Mouse (Mus musculus) CH12.LX (cell line): ENCODE measurements at regions not wholly inside any gene's neighbourhood (a gene's known extent, or its start where the extent isn't known, plus 50 kb on each side); places are given as distances from the start of the nearest gene placed in this dataset.

Source experiments
- DNase-seq: peaks from one replicate; pipeline ENCODE4 v3.0.0-alpha.2; 2013; ENCODE audit errors: extremely low read depth
- H3K27ac ChIP-seq: 2 replicates; pipeline ENCODE4 v1.5.1; 2012; ENCODE audit warnings: low read depth, mild to moderate bottlenecking, control low read depth, moderate library complexity; ENCODE audit not compliant: insufficient read depth
- H3K27me3 ChIP-seq: replicated peaks from 2 replicates; pipeline ENCODE3; 2012; ENCODE audit warnings: inconsistent platforms
- H3K36me3 ChIP-seq, 2 experiments: replicated peaks in 1 of 2; 2 replicates each; pipeline versions ENCODE3 to v1.6.1; 2012; ENCODE audit warnings: inconsistent platforms in 1 of 2, low read length in 1 of 2, mild to moderate bottlenecking in 1 of 2, mixed read lengths in 1 of 2, moderate library complexity in 1 of 2; ENCODE audit not compliant: control insufficient read depth in 1 of 2, insufficient read depth in 1 of 2
- H3K4me1 ChIP-seq, 2 experiments: 2 replicates each; pipeline ENCODE4 v1.6.1; 2012; ENCODE audit warnings: inconsistent platforms in 1 of 2, moderate library complexity in 1 of 2; ENCODE audit not compliant: insufficient read depth in 2 of 2, control insufficient read depth in 1 of 2
- H3K4me2 ChIP-seq: 2 replicates; pipeline ENCODE4 v1.6.1; 2012; ENCODE audit warnings: low read depth, mild to moderate bottlenecking, control low read depth; ENCODE audit not compliant: poor library complexity, insufficient read depth, severe bottlenecking
- H3K4me3 ChIP-seq, 3 experiments: fragments of 150-350 bp in 1 of 3; sonication (generic) in 1 of 3; replicated peaks in 1 of 3; 2 replicates each; pipeline versions ENCODE3 to v1.5.1; 2011 to 2012; ENCODE audit warnings: low read depth in 2 of 3, low read length in 2 of 3, mild to moderate bottlenecking in 2 of 3, moderate library complexity in 2 of 3, control low read depth in 1 of 3, improper control_type of control experiment in 1 of 3, inconsistent platforms in 1 of 3, mixed read lengths in 1 of 3; ENCODE audit not compliant: poor library complexity in 1 of 3
- H3K79me2 ChIP-seq: replicated peaks from 2 replicates; pipeline ENCODE4 v1.6.1; 2012; ENCODE audit warnings: mild to moderate bottlenecking, moderate library complexity; ENCODE audit not compliant: control insufficient read depth, poor library complexity, insufficient read depth, severe bottlenecking; ENCODE audit errors: extremely low read depth
- H3K9ac ChIP-seq: 2 replicates; pipeline ENCODE4 v1.6.1; 2012; ENCODE audit warnings: low read depth, mild to moderate bottlenecking, control low read depth, moderate library complexity; ENCODE audit not compliant: insufficient read depth
- H3K9me3 ChIP-seq: replicated peaks from 2 replicates; pipeline ENCODE3; 2012; ENCODE audit warnings: low read length, inconsistent platforms, mixed read lengths
- CTCF ChIP-seq, 2 experiments: IDR thresholded peaks in 1 of 2; conservative IDR thresholded peaks in 1 of 2; 2 replicates each; pipeline ENCODE4 v1.5.1; 2011 to 2012; ENCODE audit warnings: low read depth in 2 of 2, low read length in 2 of 2, improper control_type of control experiment in 1 of 2, inconsistent platforms in 1 of 2, mild to moderate bottlenecking in 1 of 2, moderate library complexity in 1 of 2
- JUND ChIP-seq: conservative IDR thresholded peaks from 2 replicates; pipeline ENCODE4 v1.6.1; 2011; ENCODE audit warnings: low read depth, low read length, improper control_type of control experiment
- MAZ ChIP-seq: IDR thresholded peaks from 2 replicates; pipeline ENCODE4 v1.6.1; 2012; ENCODE audit warnings: low read depth, mild to moderate bottlenecking, inconsistent platforms, low read length, improper control_type of control experiment, moderate library complexity
- MEF2A ChIP-seq: IDR thresholded peaks from 2 replicates; pipeline ENCODE4 v1.6.1; 2014; ENCODE audit warnings: low read depth, mild to moderate bottlenecking, inconsistent platforms, low read length, improper control_type of control experiment, borderline replicate concordance
- NRF1 ChIP-seq: IDR thresholded peaks from 2 replicates; pipeline ENCODE4 v1.6.1; 2014; ENCODE audit warnings: low read depth, mild to moderate bottlenecking, inconsistent platforms, low read length, improper control_type of control experiment, moderate library complexity
- PAX5 ChIP-seq: IDR thresholded peaks from 2 replicates; pipeline ENCODE4 v1.6.1; 2012; ENCODE audit warnings: low read length, inconsistent platforms, mixed read lengths
- POLR2AphosphoS2 ChIP-seq: IDR thresholded peaks from 2 replicates; pipeline ENCODE4 v1.6.1; 2011; ENCODE audit warnings: low read depth, low read length, improper control_type of control experiment
- SMC3 ChIP-seq: IDR thresholded peaks from 2 replicates; pipeline ENCODE4 v1.6.1; 2011; ENCODE audit warnings: low read depth, low read length, improper control_type of control experiment
- TCF12 ChIP-seq: IDR thresholded peaks from 2 replicates; pipeline ENCODE4 v1.6.1; 2014; ENCODE audit warnings: low read depth, mild to moderate bottlenecking, inconsistent platforms, low read length, improper control_type of control experiment
- ZKSCAN1 ChIP-seq: IDR thresholded peaks from 2 replicates; pipeline ENCODE4 v1.6.1; 2012; ENCODE audit warnings: low read depth, inconsistent platforms, low read length, improper control_type of control experiment, borderline replicate concordance
- dilution Hi-C: fragments of 300-500 bp; cut with MboI; formaldehyde crosslinking; loops from 2 replicates; pipeline ENCODE4 v1.14.3; 2020; ENCODE audit warnings: low sequenced_read_pairs; ENCODE audit not compliant: extremely low pct_unique_long_range_greater_than_20kb, extremely low pct_ligation_motif_present
- in situ Hi-C: fragments of 300-500 bp; cut with MboI; formaldehyde crosslinking; loops from 3 replicates; pipeline ENCODE4 v1.14.3; 2019; ENCODE audit warnings: low sequenced_read_pairs, low pct_ligation_motif_present, low pct_unique_long_range_greater_than_20kb, mixed read lengths

- Histone ChIP-seq H3K4me3 (no peak overlapping the region), H3K27ac (no peak overlapping the region), H3K4me1 (0 out of 4 replicates have a peak, but pooled peaks cover 0 to 2% of the 10 kb centered on the region in 2 experiments), H3K36me3 (no peaks in the 10 kb centered on the region), H3K9me3 (peaks cover 13% of the 10 kb centered on the region), H3K27me3 (peaks cover 21% of the 10 kb centered on the region), H3K9ac (no peak overlapping the region), H3K79me2 (no peaks in the 10 kb centered on the region), H3K4me2 (no peak overlapping the region)
- in situ Hi-C loops = no loop called here
- DNase-seq = no peak
- peak; percentile 75 for TF ChIP-seq ZKSCAN1
- TF ChIP-seq POLR2AphosphoS2 = no peak
- no peak for TF ChIP-seq PAX5
- dilution Hi-C loops = no loop called here
Measured at GRCm38 (mm10) chr4:140372586-140373325, 126.2 kb upstream of the Igsf21 start.

- Histone ChIP-seq H3K4me2 (no peak overlapping the region), H3K9ac (no peak overlapping the region), H3K4me1 (0 out of 4 replicates have a peak, but pooled peaks cover 0 to 2% of the 10 kb centered on the region in 2 experiments), H3K9me3 (peaks cover 13% of the 10 kb centered on the region), H3K27ac (no peak overlapping the region), H3K4me3 (no peak overlapping the region)
- dilution Hi-C loops (no loop called here), in situ Hi-C loops (no loop called here)
- no peak for DNase-seq
- TF ChIP-seq NRF1 = no peak
- TF ChIP-seq TCF12 = no peak
- TF ChIP-seq, all 38 proteins: peak for 0
- Histone ChIP-seq H3K27me3 (peaks cover 19% of the 10 kb centered on the region), H3K79me2 (no peaks in the 10 kb centered on the region), H3K36me3 (no peaks in the 10 kb centered on the region)
Measured at GRCm38 (mm10) chr4:140371426-140372213, 125.0 kb upstream of the Igsf21 start.

- no peak overlapping the region for H3K27ac ChIP-seq
- 0 out of 4 replicates have a peak, but pooled peaks cover 0 to 2% of the 10 kb centered on the region in 2 experiments for H3K4me1 ChIP-seq
- no peak overlapping the region for H3K9ac ChIP-seq
- H3K27me3 ChIP-seq = peaks cover 15% of the 10 kb centered on the region
- DNase-seq = no peak
- H3K36me3 ChIP-seq = no peaks in the 10 kb centered on the region
- in situ Hi-C loops = no loop called here
- dilution Hi-C loops = no loop called here
- H3K79me2 ChIP-seq = no peaks in the 10 kb centered on the region
- TF ChIP-seq CTCF (conservative IDR thresholded peaks at IDR 0.05 in 1 of 2, IDR thresholded peaks at IDR 0.05 in 1 of 2; ENCODE audit: low read depth in 2 of 2, low read length in 2 of 2) (no peak), JUND (no peak), SMC3 (no peak), MEF2A (no peak), MAZ (no peak)
- H3K4me2 ChIP-seq = no peak overlapping the region
- no peak overlapping the region for H3K4me3 ChIP-seq
- H3K9me3 ChIP-seq = peaks cover 27% of the 10 kb centered on the region
Measured at GRCm38 (mm10) chr4:140366975-140367680, 120.5 kb upstream of the Igsf21 start.
